Mouse (Mus musculus): ENCODE data around the gene Olfr557. TPM values are rescaled to one million over a fixed set of nuclear protein-coding genes. Genes with fewer than 3 reads are reported as not detected.

Gene Olfr557
- polyA plus RNA-seq (2012; rRNA removed), result 0.10 TPM in 1 of 2 replicates, not detected in the other

- Histone ChIP-seq H3K4me3 (ENCODE audit: control insufficient read depth, low read depth, low read length) (no peak within 1 kb of the TSS), H3K4me1 (ENCODE audit: control insufficient read depth, insufficient read depth, low read length) (no peaks in the 10 kb centered on the region), H3K27ac (ENCODE audit: control insufficient read depth, insufficient read depth, low read depth, low read length) (no peak within 1 kb of the TSS), H3K36me3 (ENCODE audit: control insufficient read depth, insufficient read depth, low read length) (no peaks in the 10 kb centered on the region), H3K27me3 (ENCODE audit: control insufficient read depth, insufficient read depth, low read length) (no peaks in the 10 kb centered on the region)
- TF ChIP-seq CTCF (IDR thresholded peaks at IDR 0.05; ENCODE audit: control insufficient read depth, insufficient read depth, insufficient replicate concordance, low read depth, low read length) (peak; percentile 40; the same call in 1 of the 2 replicates), POLR2A (IDR thresholded peaks at IDR 0.05; ENCODE audit: control insufficient read depth, low read depth, low read length) (no peak)
Measured at GRCm38 (mm10) chr7:102695358-102696125, at the start of gene Olfr557. Gene Olfr557, plus strand, starts transcription at chr7:102695910.

GRCm38 (mm10) chr7:102658523-102658922 lies 37.2 kb upstream of the Olfr557 start, which contains the start of gene Olfr555:
Gene Olfr555, plus strand, starts transcription at chr7:102658823.
- Histone ChIP-seq H3K4me3 (ENCODE audit: control insufficient read depth, low read depth, low read length) (no peak within 1 kb of the TSS), H3K27me3 (ENCODE audit: control insufficient read depth, insufficient read depth, low read length) (no peaks in the 10 kb centered on the region), H3K36me3 (ENCODE audit: control insufficient read depth, insufficient read depth, low read length) (no peaks in the 10 kb centered on the region), H3K27ac (ENCODE audit: control insufficient read depth, insufficient read depth, low read depth, low read length) (no peak within 1 kb of the TSS), H3K4me1 (ENCODE audit: control insufficient read depth, insufficient read depth, low read length) (no peaks in the 10 kb centered on the region)
- TF ChIP-seq POLR2A (IDR thresholded peaks at IDR 0.05; ENCODE audit: control insufficient read depth, low read depth, low read length) (no peak), CTCF (IDR thresholded peaks at IDR 0.05; ENCODE audit: control insufficient read depth, insufficient read depth, insufficient replicate concordance, low read depth, low read length) (no peak)

DNA sequence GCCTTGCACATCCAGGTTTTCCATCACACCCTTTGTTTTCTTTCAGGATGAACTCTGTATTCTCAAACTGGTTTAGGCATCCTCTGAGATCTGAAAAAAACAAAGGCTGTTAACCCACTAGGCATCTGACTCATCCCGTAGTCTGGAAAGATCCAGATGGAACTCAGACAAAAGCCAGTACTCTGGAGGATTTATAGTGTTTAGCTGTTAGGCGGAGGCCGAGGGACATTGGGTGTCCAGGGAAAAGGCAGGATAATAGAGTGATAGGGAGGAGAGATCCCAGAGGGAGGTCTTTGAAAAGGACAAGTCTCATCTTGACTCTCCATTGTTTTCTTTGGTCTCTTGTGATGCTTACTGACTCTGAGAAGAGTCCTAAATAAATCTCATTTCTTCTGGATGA lies 31.1 kb upstream of the Olfr557 start, which contains the start of gene Olfr556:
TSS of gene Olfr556 (plus strand) at position 301 of the 400 bp plus-strand sequence.
- H3K4me1 ChIP-seq (ENCODE audit: control insufficient read depth, insufficient read depth, low read length), result no peaks in the 10 kb centered on the region
- TF ChIP-seq POLR2A (IDR thresholded peaks at IDR 0.05; ENCODE audit: control insufficient read depth, low read depth, low read length) (no peak), CTCF (IDR thresholded peaks at IDR 0.05; ENCODE audit: control insufficient read depth, insufficient read depth, insufficient replicate concordance, low read depth, low read length) (no peak)
- no peak within 1 kb of the TSS for H3K4me3 ChIP-seq (ENCODE audit: control insufficient read depth, low read depth, low read length)
- no peaks in the 10 kb centered on the region for H3K27me3 ChIP-seq (ENCODE audit: control insufficient read depth, insufficient read depth, low read length)
- H3K27ac ChIP-seq (ENCODE audit: control insufficient read depth, insufficient read depth, low read depth, low read length), result no peak within 1 kb of the TSS
- H3K36me3 ChIP-seq (ENCODE audit: control insufficient read depth, insufficient read depth, low read length), result no peaks in the 10 kb centered on the region

GRCm38 (mm10) chr7:102665378-102665777 lies 30.3 kb upstream of the Olfr557 start:
- H3K4me3 ChIP-seq (ENCODE audit: control insufficient read depth, low read depth, low read length), result no peak overlapping the region
- no peaks in the 10 kb centered on the region for H3K36me3 ChIP-seq (ENCODE audit: control insufficient read depth, insufficient read depth, low read length)
- H3K27me3 ChIP-seq (ENCODE audit: control insufficient read depth, insufficient read depth, low read length), result no peaks in the 10 kb centered on the region
- no peaks in the 10 kb centered on the region for H3K4me1 ChIP-seq (ENCODE audit: control insufficient read depth, insufficient read depth, low read length)
- H3K27ac ChIP-seq (ENCODE audit: control insufficient read depth, insufficient read depth, low read depth, low read length), result no peak overlapping the region
- TF ChIP-seq CTCF (IDR thresholded peaks at IDR 0.05; ENCODE audit: control insufficient read depth, insufficient read depth, insufficient replicate concordance, low read depth, low read length), result no peak
- no peak for TF ChIP-seq POLR2A (IDR thresholded peaks at IDR 0.05; ENCODE audit: control insufficient read depth, low read depth, low read length)

DNA sequence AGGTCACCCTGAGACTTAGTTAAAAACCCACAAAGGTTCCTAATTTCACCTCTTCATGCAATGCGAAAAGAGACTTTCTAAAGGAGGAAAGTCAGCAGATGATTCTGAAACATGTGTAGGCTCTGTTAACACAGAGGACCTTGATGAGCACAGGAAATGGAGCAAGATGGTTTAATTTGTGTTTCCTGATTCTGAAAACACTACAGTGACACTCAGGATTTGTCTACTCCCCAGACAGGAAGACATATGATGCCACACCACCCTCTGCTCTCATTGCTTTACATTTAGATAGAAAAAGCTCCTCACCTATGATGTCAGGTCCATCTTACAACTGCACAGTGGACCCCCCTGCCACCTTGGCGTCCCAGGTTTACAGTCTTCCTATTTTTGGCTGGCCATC lies 19.5 kb upstream of the Olfr557 start:
- TF ChIP-seq CTCF (IDR thresholded peaks at IDR 0.05; ENCODE audit: control insufficient read depth, insufficient read depth, insufficient replicate concordance, low read depth, low read length) (no peak), POLR2A (IDR thresholded peaks at IDR 0.05; ENCODE audit: control insufficient read depth, low read depth, low read length) (no peak)
- H3K4me1 ChIP-seq (ENCODE audit: control insufficient read depth, insufficient read depth, low read length), result no peaks in the 10 kb centered on the region
- H3K4me3 ChIP-seq (ENCODE audit: control insufficient read depth, low read depth, low read length), result no peak overlapping the region
- no peak overlapping the region for H3K27ac ChIP-seq (ENCODE audit: control insufficient read depth, insufficient read depth, low read depth, low read length)
- no peaks in the 10 kb centered on the region for H3K27me3 ChIP-seq (ENCODE audit: control insufficient read depth, insufficient read depth, low read length)
- H3K36me3 ChIP-seq (ENCODE audit: control insufficient read depth, insufficient read depth, low read length), result no peaks in the 10 kb centered on the region

GRCm38 (mm10) chr7:102681916-102682315 lies 13.8 kb upstream of the Olfr557 start:
- Histone ChIP-seq H3K27me3 (ENCODE audit: control insufficient read depth, insufficient read depth, low read length) (no peaks in the 10 kb centered on the region), H3K4me1 (ENCODE audit: control insufficient read depth, insufficient read depth, low read length) (peaks cover 2% of the 10 kb centered on the region), H3K4me3 (ENCODE audit: control insufficient read depth, low read depth, low read length) (no peak overlapping the region), H3K27ac (ENCODE audit: control insufficient read depth, insufficient read depth, low read depth, low read length) (no peak overlapping the region), H3K36me3 (ENCODE audit: control insufficient read depth, insufficient read depth, low read length) (no peaks in the 10 kb centered on the region)
- no peak for TF ChIP-seq CTCF (IDR thresholded peaks at IDR 0.05; ENCODE audit: control insufficient read depth, insufficient read depth, insufficient replicate concordance, low read depth, low read length)
- no peak for TF ChIP-seq POLR2A (IDR thresholded peaks at IDR 0.05; ENCODE audit: control insufficient read depth, low read depth, low read length)

GRCm38 (mm10) chr7:102686944-102687501 lies 8.7 kb upstream of the Olfr557 start, which contains the start of gene Trim68:
Gene Trim68, minus strand, starts transcription at chr7:102687327.
- TF ChIP-seq CTCF (IDR thresholded peaks at IDR 0.05; ENCODE audit: control insufficient read depth, insufficient read depth, insufficient replicate concordance, low read depth, low read length), result no peak
- TF ChIP-seq POLR2A (IDR thresholded peaks at IDR 0.05; ENCODE audit: control insufficient read depth, low read depth, low read length), result peak; percentile 53; the same call in 1 of the 2 replicates
- peak within 1 kb of the TSS; percentile 85 for H3K27ac ChIP-seq (ENCODE audit: control insufficient read depth, insufficient read depth, low read depth, low read length)

More at GRCm38 (mm10) chr7:102686944-102687501, 8.7 kb upstream of the Olfr557 start, which contains the start of gene Trim68:
- no peaks in the 10 kb centered on the region for H3K27me3 ChIP-seq (ENCODE audit: control insufficient read depth, insufficient read depth, low read length)
- H3K4me3 ChIP-seq (ENCODE audit: control insufficient read depth, low read depth, low read length), result peak within 1 kb of the TSS; percentile 95
- no peaks in the 10 kb centered on the region for H3K36me3 ChIP-seq (ENCODE audit: control insufficient read depth, insufficient read depth, low read length)
- peaks cover 6% of the 10 kb centered on the region for H3K4me1 ChIP-seq (ENCODE audit: control insufficient read depth, insufficient read depth, low read length)
